ENCODE assay signal across 11 mouse cellular contexts in the genomic region with DNA sequence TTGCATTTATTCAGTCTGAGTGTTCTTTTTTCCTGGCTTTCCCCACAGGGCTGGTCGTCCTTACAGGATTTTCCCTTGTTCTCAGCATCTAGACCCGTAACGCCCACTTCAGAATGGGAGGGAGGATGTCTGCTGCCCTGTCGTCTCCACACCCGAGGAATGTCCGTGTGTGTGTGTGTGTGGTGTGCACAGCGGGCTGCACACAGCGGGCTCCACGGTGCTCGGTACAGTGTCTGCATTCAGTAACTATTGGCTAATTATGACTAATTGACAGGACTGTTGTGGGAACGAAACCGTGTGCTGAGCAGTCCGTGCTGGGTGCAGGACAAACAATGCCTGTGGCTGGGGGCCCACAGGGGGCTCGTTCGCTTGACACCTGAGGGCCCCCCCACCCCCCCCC. TPM values are rescaled to one million over a fixed set of nuclear protein-coding genes. Genes with fewer than 3 reads are reported as not detected.
DNase-seq lines count a peak whose midpoint lies in the region; ATAC-seq and TF ChIP-seq lines count a peak whose summit lies in the region.
"Had no signal": no experiment of that assay in that cellular context is flagged by ENCODE, and none has a peak within 500 bp of the region (broad histone marks: within the 10 kb centered on the region; RNA-seq: fewer than 3 reads in every experiment).

No protein-coding gene starts in this region.

- intact Hi-C loops in gastrocnemius, postnatal 14 days (cut with DNase I; ENCODE audit: low total_unique reads): loop anchor here (10.0 kb wide), 1 partner anchor 712 kb away; no protein-coding TSS in a partner anchor

- peaks cover 33% of the 10 kb centered on the region for H3K36me3 ChIP-seq in heart, embryonic 13.5 days
- peaks cover 78% of the 10 kb centered on the region for H3K36me3 ChIP-seq in hindbrain, embryonic 14.5 days (replicated peaks; ENCODE audit: control insufficient read depth, insufficient read depth)
- H3K36me3 ChIP-seq in neural tube, embryonic 13.5 days: peaks cover 57% of the 10 kb centered on the region

- TF ChIP-seq CTCF in brain, embryonic 14.5 days (IDR thresholded peaks at IDR 0.05; ENCODE audit: borderline replicate concordance, extremely low read depth, insufficient read depth, insufficient read length): no peak

- peaks cover 25% of the 10 kb centered on the region for H3K27me3 ChIP-seq in heart, embryonic 13.5 days (replicated peaks)
- H3K27me3 ChIP-seq in hindbrain, embryonic 14.5 days (ENCODE audit: control insufficient read depth, insufficient read depth, low read length): no peaks in the 10 kb centered on the region
- 0 out of 2 replicates have a peak, but pooled peaks cover 2% of the 10 kb centered on the region for H3K27me3 ChIP-seq in neural tube, embryonic 13.5 days

- ATAC-seq in heart, embryonic 13.5 days (ENCODE audit: extremely low read depth, insufficient number of reproducible peaks, low FRiP score, low TSS enrichment): no peak
- peak; percentile 51; the same call in 1 of the 2 replicates for ATAC-seq in hindbrain, embryonic 14.5 days (ENCODE audit: low FRiP score)
- ATAC-seq in neural tube, embryonic 13.5 days (ENCODE audit: low read depth): 0 out of 2 replicates have a peak, but pooled peaks have one; percentile 17
- ATAC-seq in erythroid progenitor cell, adult 5-6 weeks (replicated peaks; ENCODE audit: low FRiP score, poor library complexity, severe bottlenecking): no peak

- no peak for DNase-seq in heart, adult 9 months (ENCODE audit: low spot score in 2 of 2)
- peak; percentile 56 for DNase-seq in brain, embryonic 14.5 days (ENCODE audit: low read depth)
- DNase-seq in hindbrain, embryonic 14.5 days (ENCODE audit: low spot score): no peak
- DNase-seq in gastrocnemius, postnatal 14 days: no peak
- DNase-seq in B cell, adult 2 months: no peak
- DNase-seq: cerebellum, postnatal 25 days had no signal

- WGBS in heart, embryonic 13.5 days: 46% methylated on average over 15 of the region's 15 CpGs
- WGBS in hindbrain, embryonic 14.5 days: 24% methylated on average over 15 of the region's 15 CpGs
- 35% methylated on average over 15 of the region's 15 CpGs for WGBS in neural tube, embryonic 13.5 days

- H3K9me3 ChIP-seq in heart, embryonic 13.5 days: peaks cover 1% of the 10 kb centered on the region; the same call in 1 of the 2 replicates
- H3K9me3 ChIP-seq in hindbrain, embryonic 14.5 days (ENCODE audit: control insufficient read depth, low read length): no peaks in the 10 kb centered on the region
- no peaks in the 10 kb centered on the region for H3K9me3 ChIP-seq in neural tube, embryonic 13.5 days
- H3K9me3 ChIP-seq: megakaryocyte, embryonic 14.5 days had no signal

- no peak overlapping the region for H3K9ac ChIP-seq in heart, embryonic 13.5 days
- no peak overlapping the region for H3K9ac ChIP-seq in hindbrain, embryonic 14.5 days
- no peak overlapping the region; the same call in 1 of the 2 replicates for H3K9ac ChIP-seq in neural tube, embryonic 13.5 days

- H3K4me3 ChIP-seq in heart, embryonic 13.5 days: no peak overlapping the region
- H3K4me3 ChIP-seq in hindbrain, embryonic 14.5 days (replicated peaks; ENCODE audit: low read length): no peak overlapping the region
- H3K4me3 ChIP-seq in neural tube, embryonic 13.5 days: no peak overlapping the region
- H3K4me3 ChIP-seq: megakaryocyte, embryonic 14.5 days had no signal

- H3K4me1 ChIP-seq in heart, embryonic 13.5 days: no peaks in the 10 kb centered on the region
- no peaks in the 10 kb centered on the region for H3K4me1 ChIP-seq in hindbrain, embryonic 14.5 days (replicated peaks; ENCODE audit: control insufficient read depth, insufficient read depth, low read length)
- H3K4me1 ChIP-seq in neural tube, embryonic 13.5 days (replicated peaks): peaks cover 14% of the 10 kb centered on the region
- H3K4me1 ChIP-seq: megakaryocyte, embryonic 14.5 days had no signal

- no peak for TF ChIP-seq POLR2A in brain, embryonic 14.5 days (IDR thresholded peaks at IDR 0.05; ENCODE audit: borderline replicate concordance, extremely low read depth, insufficient read depth, insufficient read length, poor library complexity, severe bottlenecking)

- 0 out of 2 replicates have a peak overlapping the region, but pooled peaks have one; percentile 16 for H3K4me2 ChIP-seq in heart, embryonic 13.5 days
- peak overlapping the region; percentile 30; the same call in 1 of the 2 replicates for H3K4me2 ChIP-seq in hindbrain, embryonic 14.5 days (replicated peaks)
- peak overlapping the region; percentile 11; the same call in 1 of the 2 replicates for H3K4me2 ChIP-seq in neural tube, embryonic 13.5 days

- no peak overlapping the region for H3K27ac ChIP-seq in heart, embryonic 13.5 days (replicated peaks)
- no peak overlapping the region for H3K27ac ChIP-seq in hindbrain, embryonic 14.5 days
- no peak overlapping the region for H3K27ac ChIP-seq in neural tube, embryonic 13.5 days (replicated peaks)
- H3K27ac ChIP-seq: kidney, postnatal 0 days had no signal

RNA-seq across cellular contexts. Expression of gene Rtl1, which starts 17.0 kb away (rescaled TPM):
- 0.47 and 0.52 TPM in 2 replicates for polyA plus RNA-seq in heart, embryonic 13.5 days (2015; fragmentation: Nextera tagmentation; extraction: Ambion mirVana)
- polyA plus RNA-seq in brain, embryonic 14.5 days (2012; rRNA removed): 0.85 and 1.5 TPM in 2 replicates
- polyA plus RNA-seq in hindbrain, embryonic 14.5 days (2014; fragmentation: Nextera tagmentation; extraction: Ambion mirVana): 1.4 and 1.8 TPM in 2 replicates
- polyA plus RNA-seq in neural tube, embryonic 13.5 days (2015; fragmentation: Nextera tagmentation; extraction: Ambion mirVana): 1.5 and 1.7 TPM in 2 replicates
- not detected in 2 replicates for total RNA-seq in erythroid progenitor cell, adult 5-6 weeks (2015; ENCODE audit: low replicate concordance)
- not detected in 2 replicates for total RNA-seq in erythroid progenitor cell, adult 5-6 weeks (2017; ENCODE audit: low replicate concordance)
- under 1 TPM; 0.18 to 0.31 TPM for total RNA-seq in gastrocnemius, postnatal 14 days (2021)

Comparison
In these comparisons a context has a peak if more than half of its experiments do, and no peak if none do; other contexts are left out.
1. ATAC-seq: peak in hindbrain, embryonic 14.5 days (single experiment) and neural tube, embryonic 13.5 days (single experiment); none in heart, embryonic 13.5 days (single experiment) and erythroid progenitor cell, adult 5-6 weeks (single experiment).
2. Peak in every context shown above with its lines, with median percentiles within 50 percentile points of each other: H3K4me2 ChIP-seq.